Mouse (Mus musculus): ENCODE data around the gene Olfr90.

The Olfr90 gene

DNA sequence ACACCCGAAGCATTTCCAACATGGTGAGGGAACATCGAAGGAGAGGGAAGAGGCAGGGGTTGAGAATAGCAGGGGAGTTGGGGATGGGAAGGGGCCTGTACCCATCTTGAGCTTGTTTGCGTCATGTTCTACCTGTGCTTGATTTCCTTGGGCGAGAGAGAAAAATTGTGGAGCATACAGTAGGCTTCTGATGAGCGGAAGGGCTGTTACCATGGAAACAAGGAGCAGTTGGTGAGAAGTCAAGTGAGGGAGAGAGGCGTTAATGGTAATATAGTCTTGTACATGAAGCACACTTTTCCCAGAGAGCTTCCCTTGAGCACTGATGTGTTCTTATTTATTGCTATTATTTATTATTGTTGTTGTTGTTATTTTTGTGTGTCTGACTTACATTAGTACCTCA lies 31.3 kb downstream of the Olfr90 start:
- DNase-seq: peak; percentile 47

DNA sequence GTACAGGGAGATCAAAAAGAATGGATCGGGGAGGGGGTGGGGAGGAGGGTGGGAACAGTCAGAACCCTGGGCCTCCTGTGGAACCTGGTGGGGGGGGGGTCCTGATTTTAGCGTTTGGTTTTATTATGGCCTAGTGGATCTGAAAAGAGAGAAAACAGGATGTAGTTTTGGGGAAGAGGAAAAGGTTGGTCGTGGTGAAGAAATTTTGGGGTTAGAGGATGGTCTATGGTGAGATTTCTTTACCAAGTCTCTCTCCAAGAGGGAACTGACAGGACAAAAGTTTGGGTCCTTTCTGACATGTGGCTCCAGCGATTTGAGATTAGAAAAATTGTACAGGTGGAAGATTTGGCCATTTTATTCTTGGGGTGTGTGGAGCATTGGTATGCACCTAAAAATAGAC lies 36.6 kb downstream of the Olfr90 start:
- DNase-seq: no peak

DNA sequence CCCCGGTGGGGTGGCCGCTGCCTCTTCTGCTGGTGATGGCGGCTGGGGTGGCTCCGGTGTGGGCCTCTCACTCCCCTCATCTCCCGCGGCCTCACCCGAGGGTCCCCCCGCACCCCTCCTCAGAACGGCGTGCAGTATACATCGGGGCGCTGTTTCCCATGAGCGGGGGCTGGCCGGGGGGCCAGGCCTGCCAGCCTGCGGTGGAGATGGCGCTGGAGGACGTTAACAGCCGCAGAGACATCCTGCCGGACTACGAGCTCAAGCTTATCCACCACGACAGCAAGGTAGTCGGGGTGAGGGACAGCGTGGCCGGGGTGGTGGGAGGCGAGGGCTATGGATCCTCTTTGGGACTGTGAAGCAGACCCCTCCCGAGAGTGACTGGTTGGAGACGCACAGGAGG lies 37.4 kb downstream of the Olfr90 start:
- no peak for DNase-seq

DNA sequence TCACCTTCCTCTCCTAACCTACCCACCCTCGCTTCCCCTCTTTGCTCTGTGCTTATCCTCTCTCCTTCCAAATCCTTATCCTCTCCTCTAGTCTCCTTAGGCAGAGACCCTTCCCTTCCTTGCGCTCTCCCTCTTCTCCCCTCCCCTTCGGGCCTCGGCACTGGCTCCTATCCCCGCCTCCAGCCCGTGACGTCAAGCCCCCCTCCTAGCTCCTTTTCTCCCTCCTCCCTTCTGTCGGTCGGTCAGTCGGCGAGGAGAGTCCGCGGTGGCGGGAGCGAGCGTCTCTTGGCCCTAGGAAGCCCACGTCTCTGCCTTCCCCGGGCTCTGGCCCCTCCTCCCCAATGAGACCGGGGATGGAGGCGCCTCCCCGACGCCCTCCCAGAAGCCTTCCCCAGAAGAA lies 37.9 kb downstream of the Olfr90 start:
- peak; percentile 91 for DNase-seq

DNA sequence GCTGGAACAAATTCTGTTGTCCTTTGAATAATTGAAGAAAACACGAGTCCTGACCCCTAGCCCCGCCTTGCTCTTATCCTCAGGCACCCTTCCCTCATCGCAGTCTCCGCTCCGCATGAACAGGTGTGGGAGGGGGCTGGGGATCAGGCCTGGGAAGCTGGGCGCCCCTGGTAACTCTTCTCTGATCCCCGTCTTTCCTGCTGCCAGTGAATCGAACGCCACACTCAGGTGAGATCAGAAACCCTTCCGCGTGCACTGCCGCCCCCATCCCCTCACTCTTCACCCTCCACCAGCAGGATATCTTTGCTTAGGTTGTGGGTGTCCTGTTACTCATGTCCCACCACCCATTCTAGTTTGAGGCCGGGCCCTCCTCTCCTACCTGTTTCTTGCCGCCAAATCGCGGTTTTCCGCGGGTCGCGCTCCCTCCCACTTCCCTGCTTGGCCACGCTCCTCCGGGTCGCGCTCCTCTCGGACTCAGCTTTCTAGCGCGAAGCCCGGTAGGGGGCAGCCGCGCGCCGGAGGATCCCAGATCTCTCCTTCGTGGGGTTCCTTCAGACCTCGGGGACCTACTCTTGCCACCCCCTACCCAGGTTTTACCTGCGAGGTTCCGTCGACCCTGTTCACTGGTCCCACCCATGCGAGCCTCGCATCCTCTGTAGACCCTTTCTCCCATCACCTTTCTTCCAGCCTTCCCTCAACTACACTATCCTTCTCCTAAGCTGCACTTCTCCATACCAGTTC lies 38.6 kb downstream of the Olfr90 start:
- peak; percentile 71 for DNase-seq

DNA sequence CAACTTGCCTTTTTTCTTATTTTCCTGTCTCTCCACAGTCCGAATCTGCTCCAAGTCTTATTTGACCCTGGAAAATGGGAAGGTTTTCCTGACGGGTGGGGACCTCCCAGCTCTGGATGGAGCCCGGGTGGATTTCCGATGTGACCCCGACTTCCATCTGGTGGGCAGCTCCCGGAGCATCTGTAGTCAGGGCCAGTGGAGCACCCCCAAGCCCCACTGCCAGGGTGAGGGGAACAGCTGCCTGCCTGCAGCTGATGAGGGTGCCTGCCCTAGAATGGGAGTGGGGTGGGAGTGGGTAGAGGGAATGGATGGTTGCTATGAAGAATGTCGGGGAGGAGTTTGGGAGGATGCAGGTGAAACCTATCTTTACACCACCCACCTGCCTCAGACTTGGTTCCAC lies 39.9 kb downstream of the Olfr90 start:
- DNase-seq: no peak

DNA sequence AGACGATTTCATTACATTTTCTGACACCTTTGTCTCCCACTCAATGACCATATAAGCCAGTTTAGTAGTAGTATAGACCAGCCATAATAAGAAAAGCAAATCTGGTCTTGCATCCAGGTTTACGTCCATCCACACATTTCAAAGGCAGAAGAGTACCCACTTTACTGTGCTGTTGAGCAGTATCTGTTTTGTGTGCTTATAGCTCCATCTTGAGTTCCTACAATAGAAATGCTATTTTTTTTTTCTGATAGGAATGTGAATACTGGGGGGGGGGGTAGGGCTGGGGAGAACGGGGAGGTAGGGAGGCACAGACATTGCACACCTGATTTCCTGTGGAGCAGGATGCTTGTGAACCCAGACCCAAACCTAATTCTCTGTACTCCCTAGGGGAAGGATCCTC lies 40.3 kb downstream of the Olfr90 start:
- no peak for DNase-seq

DNA sequence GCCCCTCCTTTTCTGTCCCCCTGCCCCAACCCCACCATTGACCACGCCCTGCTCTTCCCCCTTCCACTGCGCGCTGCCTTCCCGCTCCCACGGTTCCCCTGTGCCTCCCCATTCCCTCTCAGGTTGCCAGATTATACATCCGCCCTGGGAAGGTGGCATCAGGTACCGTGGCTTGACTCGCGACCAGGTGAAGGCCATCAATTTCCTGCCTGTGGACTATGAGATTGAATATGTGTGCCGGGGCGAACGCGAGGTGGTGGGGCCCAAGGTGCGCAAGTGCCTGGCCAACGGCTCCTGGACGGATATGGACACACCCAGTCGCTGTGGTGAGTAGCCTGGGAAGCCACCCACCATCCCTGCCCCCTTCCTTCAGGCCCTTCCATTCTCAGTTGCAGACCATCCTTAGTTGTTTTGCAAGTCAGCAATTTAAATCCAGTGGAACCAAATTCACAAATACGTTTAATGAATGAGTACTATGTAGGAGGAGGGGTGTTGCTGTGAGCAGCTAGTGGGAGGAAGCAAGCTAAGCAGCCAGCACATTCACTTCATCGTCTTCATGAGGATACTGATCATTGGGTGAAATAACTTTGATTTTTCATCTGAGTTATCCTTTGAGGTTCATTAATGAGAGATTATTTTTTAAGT lies 40.8 kb downstream of the Olfr90 start:
- DNase-seq: no peak

DNA sequence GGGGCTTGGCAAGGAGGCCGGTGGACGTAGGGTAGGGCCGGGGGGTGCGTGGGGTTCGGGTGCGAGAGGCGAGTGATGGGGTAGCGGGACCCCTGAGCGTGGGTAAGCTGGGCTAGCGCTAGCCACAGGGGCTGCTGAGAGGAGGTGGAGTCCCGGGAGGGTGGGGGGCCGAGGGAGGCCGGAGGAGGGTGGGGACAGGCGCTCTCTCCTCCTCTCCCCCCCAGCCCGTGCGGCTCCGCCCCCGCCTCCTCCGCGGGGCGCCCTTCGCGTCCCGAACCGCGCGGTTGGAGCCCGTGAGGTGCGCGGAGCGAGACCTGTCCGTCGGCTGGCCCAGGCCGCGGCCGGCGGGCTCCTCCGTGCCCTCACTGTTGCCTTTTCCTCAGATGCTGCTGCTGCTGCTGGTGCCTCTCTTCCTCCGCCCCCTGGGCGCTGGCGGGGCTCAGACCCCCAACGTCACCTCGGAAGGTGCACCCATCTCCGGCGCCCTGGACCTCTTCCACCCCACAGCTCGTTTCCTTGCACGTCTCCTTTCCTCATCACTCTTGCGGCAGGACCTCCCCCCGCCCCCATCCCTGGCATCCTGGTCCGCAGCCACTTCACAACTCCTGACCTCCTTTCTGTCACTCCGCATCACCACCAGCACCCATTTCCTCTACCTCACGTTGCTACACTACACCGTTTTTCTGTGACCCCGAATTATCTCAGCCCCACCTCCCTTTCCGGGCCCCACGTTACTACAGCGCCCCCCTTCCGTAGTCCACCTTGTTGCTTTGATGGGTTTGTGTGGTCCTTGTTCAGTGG lies 41.8 kb downstream of the Olfr90 start:
- DNase-seq: peak; percentile 56

DNA sequence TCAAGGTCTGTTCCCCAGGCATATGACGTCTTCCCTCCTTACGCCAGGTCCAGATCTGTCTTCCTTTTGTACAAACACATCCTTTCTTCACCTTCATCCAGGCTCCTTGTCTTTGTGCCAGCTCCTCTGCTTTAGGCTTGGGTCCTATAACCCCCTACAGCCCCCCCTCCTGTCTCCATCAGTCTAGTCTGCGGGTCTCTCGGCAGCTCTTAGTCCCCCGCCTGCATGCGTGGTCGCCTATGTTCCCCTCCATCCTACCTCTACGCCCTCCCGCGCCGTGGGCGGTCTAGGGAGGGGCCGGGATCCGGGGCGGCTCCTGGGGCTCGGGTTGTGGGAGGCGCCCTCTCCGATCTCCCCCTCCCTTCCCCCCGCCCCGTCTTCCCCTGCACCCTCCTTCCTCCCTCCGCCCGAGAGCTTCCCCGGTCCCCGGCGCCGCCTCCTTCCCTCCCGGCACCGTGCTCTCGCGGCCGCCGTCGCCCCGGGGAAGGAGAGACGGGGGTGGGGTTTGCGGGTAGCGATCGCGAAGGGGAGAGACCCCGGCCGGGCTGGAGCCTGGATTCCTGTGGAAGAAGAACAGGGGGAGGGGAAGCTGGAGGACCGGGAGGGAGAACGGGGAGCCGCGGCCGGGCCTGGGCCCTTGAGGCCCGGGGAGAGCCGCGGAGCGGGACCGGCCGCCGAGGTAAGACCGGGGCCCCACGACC lies 42.5 kb downstream of the Olfr90 start, which contains the start of gene Gabbr1:
TSS of gene Gabbr1 (plus strand) at position 356 of the 701 bp plus-strand sequence.
- peak; percentile 83 for DNase-seq

DNA sequence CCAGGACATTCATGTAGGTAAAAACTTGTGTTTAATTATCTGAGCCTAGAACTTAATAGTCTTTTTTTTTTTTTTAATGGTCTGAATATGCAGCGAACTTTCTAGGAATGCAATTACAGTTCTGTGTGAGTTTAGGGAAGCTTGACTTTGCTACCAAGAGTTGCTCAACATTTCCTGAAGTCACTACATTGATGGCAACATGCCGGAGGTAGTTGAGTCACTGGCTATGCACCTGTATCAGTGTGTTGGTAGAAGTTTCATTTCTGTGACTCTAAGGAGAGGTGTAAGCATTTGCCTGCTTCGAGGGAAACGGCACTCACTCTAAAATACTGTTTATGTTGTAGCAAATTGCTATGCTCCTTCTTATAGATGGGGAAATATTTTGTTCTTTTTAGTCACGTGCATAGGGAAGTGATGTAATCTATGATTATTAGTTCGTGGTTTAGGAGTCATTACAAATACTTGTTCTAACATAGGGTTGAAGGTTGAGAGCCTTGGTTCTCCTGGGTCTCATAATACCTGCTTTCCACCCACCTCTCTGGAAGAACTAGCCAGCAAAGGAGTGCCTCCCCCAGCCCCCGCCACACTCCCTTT lies 43.6 kb downstream of the Olfr90 start:
- no peak for DNase-seq

DNA sequence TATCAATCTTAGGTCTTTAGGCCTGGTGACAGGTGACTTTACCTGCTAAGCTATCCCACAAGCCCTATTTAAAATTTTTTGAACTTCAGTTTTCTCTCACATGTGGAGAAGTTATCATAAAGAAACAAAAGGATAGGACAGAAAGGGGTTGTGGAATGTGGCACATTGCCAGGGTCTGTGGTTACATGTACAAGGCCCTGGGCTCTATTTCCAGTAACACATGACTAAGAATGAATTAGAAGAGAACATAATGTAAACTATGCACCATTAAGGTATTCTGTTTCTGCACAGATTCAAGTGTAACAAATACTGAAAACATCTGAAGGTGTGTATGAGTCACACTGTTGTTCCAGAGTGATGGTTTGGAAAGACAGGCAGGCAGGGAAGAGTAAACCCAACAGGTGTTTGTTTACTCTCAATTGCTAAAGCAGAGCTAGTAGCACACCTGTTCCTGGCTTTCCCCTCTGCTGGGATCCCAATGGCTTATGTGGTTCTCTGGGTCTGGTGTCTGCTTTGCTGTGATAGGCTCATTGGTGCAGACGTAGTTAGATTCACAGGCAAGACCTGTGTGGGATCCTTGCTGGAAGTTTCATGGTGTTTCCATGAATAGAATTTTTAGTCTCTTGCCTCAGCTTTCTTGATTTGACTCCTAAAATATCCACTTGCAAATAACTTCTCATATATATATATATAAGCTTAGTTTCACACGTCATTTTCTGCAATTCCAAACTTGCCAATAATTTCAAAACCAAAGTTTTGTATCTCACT lies 49.0 kb downstream of the Olfr90 start:
- DNase-seq: no peak
